Mouse (Mus musculus): Measurements from ENCODE around the gene Gm45021. TPM values are rescaled to one million over a fixed set of nuclear protein-coding genes. Genes with fewer than 3 reads are reported as not detected.

The Gm45021 gene
- polyA plus RNA-seq, 1 experiment from 2014 or later = not detected

GRCm38 (mm10) chr6:48568036-48568984 lies 21.1 kb upstream of the Gm45021 start:
- no peak overlapping the region for H3K27ac ChIP-seq (ENCODE audit: low read depth, low read length)
- no peaks in the 10 kb centered on the region for H3K9me3 ChIP-seq (ENCODE audit: control insufficient read depth, low read length)
- no peak for DNase-seq (ENCODE audit: low spot score)
- H3K9ac ChIP-seq (ENCODE audit: low read length) = no peak overlapping the region
- no peak for ATAC-seq (ENCODE audit: insufficient read depth, low FRiP score, low TSS enrichment)
- H3K4me1 ChIP-seq (ENCODE audit: control insufficient read depth, insufficient read depth, low read length) = no peaks in the 10 kb centered on the region
- no peak overlapping the region for H3K4me3 ChIP-seq (ENCODE audit: low read depth, low read length)
- WGBS = 88% methylated on average over 21 of the region's 21 CpGs
- H3K4me2 ChIP-seq (ENCODE audit: low read depth) = no peak overlapping the region
- H3K27me3 ChIP-seq (ENCODE audit: control insufficient read depth, insufficient read depth, low read length) = no peaks in the 10 kb centered on the region
- H3K36me3 ChIP-seq (ENCODE audit: control insufficient read depth, insufficient read depth, low read length) = peaks cover 2% of the 10 kb centered on the region; the same call in 1 of the 2 replicates

- Histone ChIP-seq H3K9ac (ENCODE audit: low read length) (no peak overlapping the region), H3K36me3 (ENCODE audit: control insufficient read depth, insufficient read depth, low read length) (peaks cover 2% of the 10 kb centered on the region; the same call in 1 of the 2 replicates)
- ATAC-seq (ENCODE audit: insufficient read depth, low FRiP score, low TSS enrichment) = no peak
Measured at GRCm38 (mm10) chr6:48569065-48569807, 20.2 kb upstream of the Gm45021 start.

GRCm38 (mm10) chr6:48572014-48572413 lies 17.4 kb upstream of the Gm45021 start:
- H3K4me1 ChIP-seq (ENCODE audit: control insufficient read depth, insufficient read depth, low read length) = no peaks in the 10 kb centered on the region
- WGBS = 92% methylated on average over 5 of the region's 5 CpGs
- ATAC-seq (ENCODE audit: insufficient read depth, low FRiP score, low TSS enrichment) (no peak), DNase-seq (ENCODE audit: low spot score) (no peak)
- no peaks in the 10 kb centered on the region; the same call in 1 of the 2 replicates for H3K36me3 ChIP-seq (ENCODE audit: control insufficient read depth, insufficient read depth, low read length)
- no peak overlapping the region for H3K9ac ChIP-seq (ENCODE audit: low read length)
- H3K27ac ChIP-seq (ENCODE audit: low read depth, low read length) = no peak overlapping the region
- H3K4me2 ChIP-seq (ENCODE audit: low read depth) = no peak overlapping the region
- H3K27me3 ChIP-seq (ENCODE audit: control insufficient read depth, insufficient read depth, low read length) = no peaks in the 10 kb centered on the region
- no peak overlapping the region for H3K4me3 ChIP-seq (ENCODE audit: low read depth, low read length)
- H3K9me3 ChIP-seq (ENCODE audit: control insufficient read depth, low read length) = no peaks in the 10 kb centered on the region

More at GRCm38 (mm10) chr6:48569065-48569807, 20.2 kb upstream of the Gm45021 start:
- H3K4me3 ChIP-seq (ENCODE audit: low read depth, low read length) = no peak overlapping the region
- DNase-seq (ENCODE audit: low spot score) = no peak
- H3K27ac ChIP-seq (ENCODE audit: low read depth, low read length) = no peak overlapping the region
- WGBS = 88% methylated on average over 8 of the region's 8 CpGs
- no peak overlapping the region for H3K4me2 ChIP-seq (ENCODE audit: low read depth)
- H3K4me1 ChIP-seq (ENCODE audit: control insufficient read depth, insufficient read depth, low read length) = no peaks in the 10 kb centered on the region
- H3K27me3 ChIP-seq (ENCODE audit: control insufficient read depth, insufficient read depth, low read length) = no peaks in the 10 kb centered on the region
- H3K9me3 ChIP-seq (ENCODE audit: control insufficient read depth, low read length) = no peaks in the 10 kb centered on the region

- H3K4me1 ChIP-seq (ENCODE audit: control insufficient read depth, insufficient read depth, low read length) = no peaks in the 10 kb centered on the region
- no peak within 1 kb of the TSS for H3K9ac ChIP-seq (ENCODE audit: low read length)
- H3K27ac ChIP-seq (ENCODE audit: low read depth, low read length) = no peak within 1 kb of the TSS
- H3K36me3 ChIP-seq (ENCODE audit: control insufficient read depth, insufficient read depth, low read length) = no peaks in the 10 kb centered on the region; the same call in 1 of the 2 replicates
- H3K9me3 ChIP-seq (ENCODE audit: control insufficient read depth, low read length) = no peaks in the 10 kb centered on the region
- WGBS = 31% methylated on average over 6 of the region's 6 CpGs
- no peak within 1 kb of the TSS for H3K4me3 ChIP-seq (ENCODE audit: low read depth, low read length)
- H3K27me3 ChIP-seq (ENCODE audit: control insufficient read depth, insufficient read depth, low read length) = no peaks in the 10 kb centered on the region
- H3K4me2 ChIP-seq (ENCODE audit: low read depth) = no peak within 1 kb of the TSS
- DNase-seq (ENCODE audit: low spot score) (peak; percentile 17), ATAC-seq (ENCODE audit: insufficient read depth, low FRiP score, low TSS enrichment) (no peak)
Measured at GRCm38 (mm10) chr6:48572572-48573061, 16.8 kb upstream of the Gm45021 start, which contains the start of gene Rarres2. Gene Rarres2 (minus strand): TSS chr6:48572789.

- ATAC-seq (ENCODE audit: insufficient read depth, low FRiP score, low TSS enrichment) (no peak), DNase-seq (ENCODE audit: low spot score) (peak; percentile 14)
- 52% methylated on average over 10 of the region's 10 CpGs for WGBS
- H3K36me3 ChIP-seq (ENCODE audit: control insufficient read depth, insufficient read depth, low read length) = no peaks in the 10 kb centered on the region; the same call in 1 of the 2 replicates
- H3K4me3 ChIP-seq (ENCODE audit: low read depth, low read length) = no peak overlapping the region
- H3K27ac ChIP-seq (ENCODE audit: low read depth, low read length) = no peak overlapping the region
- no peak overlapping the region for H3K9ac ChIP-seq (ENCODE audit: low read length)
- no peaks in the 10 kb centered on the region for H3K27me3 ChIP-seq (ENCODE audit: control insufficient read depth, insufficient read depth, low read length)
- H3K4me2 ChIP-seq (ENCODE audit: low read depth) = no peak overlapping the region
- H3K9me3 ChIP-seq (ENCODE audit: control insufficient read depth, low read length) = no peaks in the 10 kb centered on the region
- H3K4me1 ChIP-seq (ENCODE audit: control insufficient read depth, insufficient read depth, low read length) = no peaks in the 10 kb centered on the region
Measured at GRCm38 (mm10) chr6:48573280-48573679, 16.1 kb upstream of the Gm45021 start.

GRCm38 (mm10) chr6:48573981-48574380 lies 15.4 kb upstream of the Gm45021 start:
- no peak for ATAC-seq (ENCODE audit: insufficient read depth, low FRiP score, low TSS enrichment)
- Histone ChIP-seq H3K4me2 (ENCODE audit: low read depth) (no peak overlapping the region), H3K4me3 (ENCODE audit: low read depth, low read length) (no peak overlapping the region), H3K27me3 (ENCODE audit: control insufficient read depth, insufficient read depth, low read length) (no peaks in the 10 kb centered on the region), H3K9ac (ENCODE audit: low read length) (no peak overlapping the region), H3K9me3 (ENCODE audit: control insufficient read depth, low read length) (no peaks in the 10 kb centered on the region), H3K36me3 (ENCODE audit: control insufficient read depth, insufficient read depth, low read length) (no peaks in the 10 kb centered on the region), H3K27ac (ENCODE audit: low read depth, low read length) (no peak overlapping the region), H3K4me1 (ENCODE audit: control insufficient read depth, insufficient read depth, low read length) (no peaks in the 10 kb centered on the region)
- WGBS = 81% methylated on average over 3 of the region's 3 CpGs
- no peak for DNase-seq (ENCODE audit: low spot score)

GRCm38 (mm10) chr6:48578736-48579135 lies 10.7 kb upstream of the Gm45021 start:
- ATAC-seq (ENCODE audit: insufficient read depth, low FRiP score, low TSS enrichment) (no peak), DNase-seq (ENCODE audit: low spot score) (no peak)
- no peaks in the 10 kb centered on the region for H3K9me3 ChIP-seq (ENCODE audit: control insufficient read depth, low read length)
- WGBS = 71% methylated on average over 5 of the region's 5 CpGs
- no peak overlapping the region for H3K4me3 ChIP-seq (ENCODE audit: low read depth, low read length)
- H3K9ac ChIP-seq (ENCODE audit: low read length) = no peak overlapping the region
- no peak overlapping the region for H3K27ac ChIP-seq (ENCODE audit: low read depth, low read length)
- no peak overlapping the region for H3K4me2 ChIP-seq (ENCODE audit: low read depth)
- no peaks in the 10 kb centered on the region for H3K36me3 ChIP-seq (ENCODE audit: control insufficient read depth, insufficient read depth, low read length)
- H3K27me3 ChIP-seq (ENCODE audit: control insufficient read depth, insufficient read depth, low read length) = no peaks in the 10 kb centered on the region
- peaks cover 2% of the 10 kb centered on the region; the same call in 1 of the 2 replicates for H3K4me1 ChIP-seq (ENCODE audit: control insufficient read depth, insufficient read depth, low read length)

- no peaks in the 10 kb centered on the region for H3K9me3 ChIP-seq (ENCODE audit: control insufficient read depth, low read length)
- H3K4me1 ChIP-seq (ENCODE audit: control insufficient read depth, insufficient read depth, low read length) = peaks cover 2% of the 10 kb centered on the region; the same call in 1 of the 2 replicates
- ATAC-seq (ENCODE audit: insufficient read depth, low FRiP score, low TSS enrichment) = no peak
- H3K9ac ChIP-seq (ENCODE audit: low read length) = no peak overlapping the region
- H3K36me3 ChIP-seq (ENCODE audit: control insufficient read depth, insufficient read depth, low read length) = no peaks in the 10 kb centered on the region
- no peak overlapping the region for H3K27ac ChIP-seq (ENCODE audit: low read depth, low read length)
- no peak overlapping the region for H3K4me2 ChIP-seq (ENCODE audit: low read depth)
- H3K4me3 ChIP-seq (ENCODE audit: low read depth, low read length) = no peak overlapping the region
- DNase-seq (ENCODE audit: low spot score) = no peak
- H3K27me3 ChIP-seq (ENCODE audit: control insufficient read depth, insufficient read depth, low read length) = no peaks in the 10 kb centered on the region
- 47% methylated on average over 5 of the region's 5 CpGs for WGBS
Measured at GRCm38 (mm10) chr6:48579215-48579648, 10.2 kb upstream of the Gm45021 start.

Data from neural tube, embryonic 11.5 days (tissue).